Mouse (Mus musculus): ENCODE measurements around the gene Kti12. TPM values are rescaled to one million over a fixed set of nuclear protein-coding genes. Genes with fewer than 3 reads are reported as not detected.

Gene Kti12
- 52.5 and 57.7 TPM in 2 replicates for polyA plus RNA-seq (2016; fragmentation: Nextera tagmentation; extraction: Ambion mirVana)

GRCm38 (mm10) chr4:108847715-108848504 is at the start of gene Kti12:
Gene Kti12 (plus strand): TSS chr4:108847785.
- Histone ChIP-seq H3K27ac (peak within 1 kb of the TSS; percentile 89), H3K36me3 (peaks cover 27% of the 10 kb centered on the region), H3K4me1 (replicated peaks) (peaks cover 33% of the 10 kb centered on the region), H3K27me3 (ENCODE audit: insufficient read depth, poor library complexity, severe bottlenecking) (no peaks in the 10 kb centered on the region), H3K4me3 (peak within 1 kb of the TSS; percentile 91), H3K9me3 (no peaks in the 10 kb centered on the region)
- under 1% methylated on average over 77 of the region's 77 CpGs for WGBS
- peak; percentile 86 for DNase-seq (ENCODE audit: low spot score)

GRCm38 (mm10) chr4:108798083-108798830 is 49.3 kb upstream of the Kti12 start:
- no peaks in the 10 kb centered on the region for H3K9me3 ChIP-seq
- no peak overlapping the region for H3K4me3 ChIP-seq
- 56% methylated on average over 2 of the region's 2 CpGs for WGBS
- no peaks in the 10 kb centered on the region for H3K27me3 ChIP-seq (ENCODE audit: insufficient read depth, poor library complexity, severe bottlenecking)
- peaks cover 18% of the 10 kb centered on the region for H3K4me1 ChIP-seq (replicated peaks)
- H3K27ac ChIP-seq = no peak overlapping the region
- no peaks in the 10 kb centered on the region for H3K36me3 ChIP-seq
- DNase-seq (ENCODE audit: low spot score) = peak; percentile 49

GRCm38 (mm10) chr4:108803535-108803934 is 44.0 kb upstream of the Kti12 start:
- Histone ChIP-seq H3K9me3 (no peaks in the 10 kb centered on the region), H3K27me3 (ENCODE audit: insufficient read depth, poor library complexity, severe bottlenecking) (no peaks in the 10 kb centered on the region), H3K36me3 (no peaks in the 10 kb centered on the region), H3K4me1 (replicated peaks) (no peaks in the 10 kb centered on the region), H3K4me3 (no peak overlapping the region), H3K27ac (no peak overlapping the region)
- 81% methylated on average over 2 of the region's 2 CpGs for WGBS
- DNase-seq (ENCODE audit: low spot score) = no peak

- no peaks in the 10 kb centered on the region for H3K27me3 ChIP-seq (ENCODE audit: insufficient read depth, poor library complexity, severe bottlenecking)
- H3K4me1 ChIP-seq (replicated peaks) = no peaks in the 10 kb centered on the region
- no peaks in the 10 kb centered on the region for H3K9me3 ChIP-seq
- H3K36me3 ChIP-seq = peaks cover 18% of the 10 kb centered on the region
- H3K4me3 ChIP-seq = no peak overlapping the region
- H3K27ac ChIP-seq = no peak overlapping the region
- 71% methylated on average over 4 of the region's 4 CpGs for WGBS
- DNase-seq (ENCODE audit: low spot score) = no peak
Observed at GRCm38 (mm10) chr4:108811142-108811541, 36.4 kb upstream of the Kti12 start.

DNA sequence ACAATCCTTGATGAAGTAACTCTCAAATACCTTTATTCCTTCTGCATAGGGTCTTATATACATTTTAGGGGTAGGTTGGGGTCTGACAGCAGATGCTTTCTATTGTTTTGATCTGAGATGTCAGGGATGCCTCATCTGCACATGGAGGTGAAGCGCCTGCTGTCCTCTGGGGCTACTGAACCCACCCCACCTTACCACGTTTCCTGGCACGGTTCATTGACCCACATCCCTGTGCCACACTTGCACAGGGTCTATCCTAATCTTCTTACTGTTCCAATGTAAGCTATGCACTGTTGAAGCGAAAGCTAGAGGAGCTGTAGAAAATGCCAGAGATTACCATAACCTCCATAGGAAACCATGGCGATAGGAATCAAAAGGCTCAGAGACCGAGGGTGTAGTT is 36.0 kb upstream of the Kti12 start:
- peaks cover 18% of the 10 kb centered on the region for H3K36me3 ChIP-seq
- WGBS = 69% methylated on average over 6 of the region's 6 CpGs
- H3K9me3 ChIP-seq = no peaks in the 10 kb centered on the region
- H3K4me3 ChIP-seq = no peak overlapping the region
- no peaks in the 10 kb centered on the region for H3K27me3 ChIP-seq (ENCODE audit: insufficient read depth, poor library complexity, severe bottlenecking)
- no peak for DNase-seq (ENCODE audit: low spot score)
- no peaks in the 10 kb centered on the region for H3K4me1 ChIP-seq (replicated peaks)
- H3K27ac ChIP-seq = no peak overlapping the region

DNA sequence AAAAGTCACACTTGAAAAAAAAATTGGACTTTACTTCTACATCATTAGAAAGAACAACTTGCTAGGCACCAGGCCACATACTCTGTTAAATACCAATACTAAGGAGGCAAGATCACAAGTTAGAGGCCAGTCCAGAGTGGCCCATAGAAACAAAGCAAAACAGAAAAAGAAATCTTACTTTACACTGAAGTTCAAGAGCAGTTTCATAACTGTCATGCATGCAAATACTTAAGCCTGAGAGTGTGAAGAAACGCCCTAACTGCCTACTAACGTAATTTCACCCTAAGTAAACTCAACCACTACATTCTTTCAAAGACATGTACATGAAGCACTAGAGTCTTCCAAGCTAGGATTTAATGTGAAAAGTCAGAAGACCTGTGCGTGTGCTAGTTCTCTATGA is 21.9 kb upstream of the Kti12 start:
- WGBS = 94% methylated on average over 3 of the region's 3 CpGs
- no peaks in the 10 kb centered on the region for H3K4me1 ChIP-seq (replicated peaks)
- H3K27ac ChIP-seq = no peak overlapping the region
- no peak for DNase-seq (ENCODE audit: low spot score)
- no peaks in the 10 kb centered on the region for H3K27me3 ChIP-seq (ENCODE audit: insufficient read depth, poor library complexity, severe bottlenecking)
- no peaks in the 10 kb centered on the region for H3K9me3 ChIP-seq
- no peak overlapping the region for H3K4me3 ChIP-seq
- H3K36me3 ChIP-seq = peaks cover 96% of the 10 kb centered on the region

- no peak overlapping the region for H3K4me3 ChIP-seq
- DNase-seq (ENCODE audit: low spot score) = no peak
- peaks cover 91% of the 10 kb centered on the region for H3K36me3 ChIP-seq
- H3K27me3 ChIP-seq (ENCODE audit: insufficient read depth, poor library complexity, severe bottlenecking) = no peaks in the 10 kb centered on the region
- H3K27ac ChIP-seq = no peak overlapping the region
- peaks cover 4% of the 10 kb centered on the region; the same call in 1 of the 2 replicates for H3K4me1 ChIP-seq (replicated peaks)
- H3K9me3 ChIP-seq = no peaks in the 10 kb centered on the region
- WGBS = 88% methylated on average over 1 of the region's 1 CpGs
Observed at GRCm38 (mm10) chr4:108826096-108826495, 21.5 kb upstream of the Kti12 start.

DNA sequence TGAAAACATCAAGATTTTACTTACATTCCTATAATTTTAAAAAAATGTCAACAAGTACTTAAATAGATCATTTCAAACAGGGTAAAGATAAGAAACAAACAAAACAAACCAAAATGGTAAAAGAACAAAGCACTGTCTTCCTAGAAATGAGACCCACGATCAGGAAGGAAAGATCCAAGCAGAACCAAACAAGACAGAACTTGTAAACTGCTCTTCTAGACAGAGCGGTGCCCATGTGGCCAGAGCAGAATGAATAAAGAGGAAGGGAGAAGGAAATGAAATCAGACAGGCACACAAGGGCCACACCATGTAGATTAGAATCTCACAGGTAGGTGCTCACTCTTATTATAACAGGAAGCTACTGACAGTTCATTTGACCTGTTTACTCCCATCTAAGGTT is 20.9 kb upstream of the Kti12 start:
- 92% methylated on average over 2 of the region's 2 CpGs for WGBS
- no peak for DNase-seq (ENCODE audit: low spot score)
- Histone ChIP-seq H3K4me1 (replicated peaks) (peaks cover 10% of the 10 kb centered on the region), H3K4me3 (no peak overlapping the region), H3K27ac (no peak overlapping the region), H3K36me3 (peaks cover 86% of the 10 kb centered on the region), H3K9me3 (no peaks in the 10 kb centered on the region), H3K27me3 (ENCODE audit: insufficient read depth, poor library complexity, severe bottlenecking) (no peaks in the 10 kb centered on the region)

GRCm38 (mm10) chr4:108830698-108831097 is 16.9 kb upstream of the Kti12 start:
- WGBS = 89% methylated on average over 1 of the region's 1 CpGs
- Histone ChIP-seq H3K36me3 (peaks cover 47% of the 10 kb centered on the region), H3K4me3 (no peak overlapping the region), H3K27me3 (ENCODE audit: insufficient read depth, poor library complexity, severe bottlenecking) (no peaks in the 10 kb centered on the region), H3K4me1 (replicated peaks) (peaks cover 23% of the 10 kb centered on the region), H3K27ac (no peak overlapping the region), H3K9me3 (no peaks in the 10 kb centered on the region)
- no peak for DNase-seq (ENCODE audit: low spot score)

GRCm38 (mm10) chr4:108832916-108833827 is 14.4 kb upstream of the Kti12 start, which contains the start of gene Btf3l4:
Gene Btf3l4 (minus strand): TSS chr4:108833614.
- H3K36me3 ChIP-seq = peaks cover 22% of the 10 kb centered on the region
- peak within 1 kb of the TSS; percentile 98 for H3K4me3 ChIP-seq
- no peaks in the 10 kb centered on the region for H3K9me3 ChIP-seq
- DNase-seq (ENCODE audit: low spot score) = peak; percentile 97
- WGBS = under 1% methylated on average over 73 of the region's 73 CpGs
- peak within 1 kb of the TSS; percentile 100 for H3K27ac ChIP-seq
- H3K27me3 ChIP-seq (ENCODE audit: insufficient read depth, poor library complexity, severe bottlenecking) = no peaks in the 10 kb centered on the region
- peaks cover 37% of the 10 kb centered on the region for H3K4me1 ChIP-seq (replicated peaks)

DNA sequence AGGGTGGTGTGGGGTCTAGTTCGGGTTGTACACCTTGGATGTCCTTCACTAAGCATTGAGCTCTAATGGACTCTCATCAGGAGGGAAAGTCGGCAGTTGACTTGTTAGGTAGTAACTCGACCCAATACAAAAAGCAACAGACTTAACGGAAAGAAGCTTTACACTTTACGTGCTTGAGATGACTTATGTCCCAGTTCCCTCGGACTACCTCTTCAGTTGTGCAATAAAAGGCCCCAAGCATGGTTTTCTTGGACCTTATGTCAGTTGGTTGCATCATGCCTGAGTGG is 13.8 kb upstream of the Kti12 start:
- Histone ChIP-seq H3K9me3 (no peaks in the 10 kb centered on the region), H3K4me3 (peak overlapping the region; percentile 98), H3K27me3 (ENCODE audit: insufficient read depth, poor library complexity, severe bottlenecking) (no peaks in the 10 kb centered on the region), H3K4me1 (replicated peaks) (peaks cover 37% of the 10 kb centered on the region), H3K36me3 (peaks cover 16% of the 10 kb centered on the region), H3K27ac (peak overlapping the region; percentile 100)
- no peak for DNase-seq (ENCODE audit: low spot score)
- 0% methylated on average over 6 of the region's 6 CpGs for WGBS

GRCm38 (mm10) chr4:108834115-108834970 is 13.2 kb upstream of the Kti12 start, which contains the start of gene Txndc12:
Gene Txndc12 (plus strand): TSS chr4:108834601.
- peak; percentile 87 for DNase-seq (ENCODE audit: low spot score)
- H3K36me3 ChIP-seq = peaks cover 11% of the 10 kb centered on the region
- peak within 1 kb of the TSS; percentile 98 for H3K4me3 ChIP-seq
- H3K9me3 ChIP-seq = no peaks in the 10 kb centered on the region
- H3K4me1 ChIP-seq (replicated peaks) = peaks cover 37% of the 10 kb centered on the region
- peak within 1 kb of the TSS; percentile 100 for H3K27ac ChIP-seq
- WGBS = under 1% methylated on average over 34 of the region's 34 CpGs
- no peaks in the 10 kb centered on the region for H3K27me3 ChIP-seq (ENCODE audit: insufficient read depth, poor library complexity, severe bottlenecking)
